Mouse (Mus musculus) adrenal gland, postnatal 4 days (tissue): Measurements from ENCODE around the gene Krt6b. TPM values are rescaled to one million over a fixed set of nuclear protein-coding genes. Genes with fewer than 3 reads are reported as not detected.

Experiments
- microRNA-seq: library from miRNA; unstranded; fragments of <30 nt; microRNA quantifications from one replicate; pipeline ENCODE4 v1.2.0, GENCODE M21; 2021
- total RNA-seq, 2 experiments: library from RNA; stranded (reverse); gene quantifications; 2 replicates each; pipeline ENCODE4 v1.2.3; 2021

Gene Krt6b
- total RNA-seq, 2 experiments from 2014 or later: not detected

Small RNA genes within 50 kb of the gene (microRNA-seq; reads per million reads assigned to microRNA genes)
- gene Gm44323 (not detected), gene Gm44342 (not detected), gene Gm44383 (not detected), gene Gm44479 (not detected)

Other genes with a start within 250 kb of the Krt6b start
- gene Krt87, start 241.5 kb downstream of the Krt6b start, total RNA-seq: not detected
- not detected for gene Krt88, start 232.5 kb downstream of the Krt6b start, total RNA-seq
- not detected for gene Krt81, start 216.5 kb downstream of the Krt6b start, total RNA-seq
- gene Krt86, start 206.8 kb downstream of the Krt6b start, total RNA-seq: not detected
- gene Krt83, start 188.8 kb downstream of the Krt6b start, total RNA-seq: not detected
- not detected for gene Gm49425, start 163.0 kb downstream of the Krt6b start, total RNA-seq
- gene Krt84, start 147.5 kb downstream of the Krt6b start, total RNA-seq: not detected
- not detected for gene Krt82, start 129.6 kb downstream of the Krt6b start, total RNA-seq
- gene Krt90, start 117.3 kb downstream of the Krt6b start, total RNA-seq: under 1 TPM; 0.31 to 0.34 TPM
- gene Krt75, start 106.4 kb downstream of the Krt6b start, total RNA-seq: not detected
- not detected for gene Gm5414, start 52.1 kb downstream of the Krt6b start, total RNA-seq
- gene Gm5478, start 32.9 kb downstream of the Krt6b start, total RNA-seq: not detected
- not detected for gene Krt6a, start 14.0 kb upstream of the Krt6b start, total RNA-seq
- gene Krt5, start 32.6 kb upstream of the Krt6b start, total RNA-seq: not detected
- not detected for gene Krt71, start 62.8 kb upstream of the Krt6b start, total RNA-seq
- gene Krt72, start 106.2 kb upstream of the Krt6b start, total RNA-seq: not detected
- gene Krt73, start 122.1 kb upstream of the Krt6b start, total RNA-seq: not detected
- gene Krt2, start 137.9 kb upstream of the Krt6b start, total RNA-seq: not detected
- gene Krt1, start 170.5 kb upstream of the Krt6b start, total RNA-seq: under 1 TPM; 0.39 to 0.45 TPM
- not detected for gene Krt77, start 189.4 kb upstream of the Krt6b start, total RNA-seq
- not detected for gene Krt76, start 212.6 kb upstream of the Krt6b start, total RNA-seq
- not detected for gene Krt4, start 244.4 kb upstream of the Krt6b start, total RNA-seq